Mouse (Mus musculus) CH12.LX (cell line): ENCODE data around the gene Pip5k1c. TPM values are rescaled to one million over a fixed set of nuclear protein-coding genes. Genes with fewer than 3 reads are reported as not detected.

Experiments
- DNase-seq: peaks from one replicate; pipeline ENCODE4 v3.0.0-alpha.2; 2013; ENCODE audit errors: extremely low read depth
- H3K27ac ChIP-seq: 2 replicates; pipeline ENCODE4 v1.5.1; 2012; ENCODE audit warnings: low read depth, mild to moderate bottlenecking, control low read depth, moderate library complexity; ENCODE audit not compliant: insufficient read depth
- H3K27me3 ChIP-seq: replicated peaks from 2 replicates; pipeline ENCODE3; 2012; ENCODE audit warnings: inconsistent platforms
- H3K36me3 ChIP-seq, 2 experiments: replicated peaks in 1 of 2; 2 replicates each; pipeline versions ENCODE3 to v1.6.1; 2012; ENCODE audit warnings: inconsistent platforms in 1 of 2, low read length in 1 of 2, mild to moderate bottlenecking in 1 of 2, mixed read lengths in 1 of 2, moderate library complexity in 1 of 2; ENCODE audit not compliant: control insufficient read depth in 1 of 2, insufficient read depth in 1 of 2
- H3K4me1 ChIP-seq, 2 experiments: 2 replicates each; pipeline ENCODE4 v1.6.1; 2012; ENCODE audit warnings: inconsistent platforms in 1 of 2, moderate library complexity in 1 of 2; ENCODE audit not compliant: insufficient read depth in 2 of 2, control insufficient read depth in 1 of 2
- H3K4me2 ChIP-seq: 2 replicates; pipeline ENCODE4 v1.6.1; 2012; ENCODE audit warnings: low read depth, mild to moderate bottlenecking, control low read depth; ENCODE audit not compliant: poor library complexity, insufficient read depth, severe bottlenecking
- H3K4me3 ChIP-seq, 3 experiments: fragments of 150-350 bp in 1 of 3; sonication (generic) in 1 of 3; replicated peaks in 1 of 3; 2 replicates each; pipeline versions ENCODE3 to v1.5.1; 2011 to 2012; ENCODE audit warnings: low read depth in 2 of 3, low read length in 2 of 3, mild to moderate bottlenecking in 2 of 3, moderate library complexity in 2 of 3, control low read depth in 1 of 3, improper control_type of control experiment in 1 of 3, inconsistent platforms in 1 of 3, mixed read lengths in 1 of 3; ENCODE audit not compliant: poor library complexity in 1 of 3
- H3K79me2 ChIP-seq: replicated peaks from 2 replicates; pipeline ENCODE4 v1.6.1; 2012; ENCODE audit warnings: mild to moderate bottlenecking, moderate library complexity; ENCODE audit not compliant: control insufficient read depth, poor library complexity, insufficient read depth, severe bottlenecking; ENCODE audit errors: extremely low read depth
- H3K9ac ChIP-seq: 2 replicates; pipeline ENCODE4 v1.6.1; 2012; ENCODE audit warnings: low read depth, mild to moderate bottlenecking, control low read depth, moderate library complexity; ENCODE audit not compliant: insufficient read depth
- H3K9me3 ChIP-seq: replicated peaks from 2 replicates; pipeline ENCODE3; 2012; ENCODE audit warnings: low read length, inconsistent platforms, mixed read lengths
- BHLHE40 ChIP-seq: IDR thresholded peaks from 2 replicates; pipeline ENCODE4 v1.6.1; 2011; ENCODE audit warnings: mild to moderate bottlenecking, low read depth, low read length, improper control_type of control experiment
- CHD2 ChIP-seq: IDR thresholded peaks from 2 replicates; pipeline ENCODE4 v1.6.1; 2011; ENCODE audit warnings: low read length, improper control_type of control experiment
- EP300 ChIP-seq: IDR thresholded peaks from 2 replicates; pipeline ENCODE4 v1.6.1; 2011; ENCODE audit warnings: low read length, improper control_type of control experiment
- GABPA ChIP-seq: IDR thresholded peaks from 2 replicates; pipeline ENCODE4 v1.6.1; 2012; ENCODE audit warnings: low read depth, low read length, improper control_type of control experiment, inconsistent platforms; ENCODE audit not compliant: insufficient replicate concordance
- HCFC1 ChIP-seq: IDR thresholded peaks from 2 replicates; pipeline ENCODE4 v1.6.1; 2012; ENCODE audit warnings: low read depth, mild to moderate bottlenecking, inconsistent platforms, low read length, improper control_type of control experiment
- IRF4 ChIP-seq: IDR thresholded peaks from 2 replicates; pipeline ENCODE4 v1.6.1; 2014; ENCODE audit warnings: low read depth, mild to moderate bottlenecking, inconsistent platforms, low read length, improper control_type of control experiment
- JUN ChIP-seq: IDR thresholded peaks from 2 replicates; pipeline ENCODE4 v1.6.1; 2011; ENCODE audit warnings: low read depth, mild to moderate bottlenecking, low read length, improper control_type of control experiment, moderate library complexity; ENCODE audit not compliant: insufficient read depth
- KAT2A ChIP-seq: IDR thresholded peaks from 2 replicates; pipeline ENCODE4 v1.6.1; 2012; ENCODE audit warnings: low read length, improper control_type of control experiment, inconsistent platforms; ENCODE audit not compliant: insufficient replicate concordance
- MAX ChIP-seq: IDR thresholded peaks from 2 replicates; pipeline ENCODE4 v1.6.1; 2011; ENCODE audit warnings: low read length, improper control_type of control experiment
- MAZ ChIP-seq: IDR thresholded peaks from 2 replicates; pipeline ENCODE4 v1.6.1; 2012; ENCODE audit warnings: low read depth, mild to moderate bottlenecking, inconsistent platforms, low read length, improper control_type of control experiment, moderate library complexity
- MXI1 ChIP-seq: IDR thresholded peaks from 2 replicates; pipeline ENCODE4 v1.6.1; 2011; ENCODE audit warnings: mild to moderate bottlenecking, low read depth, low read length, improper control_type of control experiment
- POLR2A ChIP-seq: IDR thresholded peaks from 2 replicates; pipeline ENCODE4 v1.6.1; 2011; ENCODE audit warnings: low read depth, mild to moderate bottlenecking, improper control_type of control experiment, low read length
- RCOR1 ChIP-seq: conservative IDR thresholded peaks from 2 replicates; pipeline ENCODE4 v1.6.1; 2012; ENCODE audit warnings: low read depth, mild to moderate bottlenecking, inconsistent platforms, low read length, improper control_type of control experiment
- TCF12 ChIP-seq: IDR thresholded peaks from 2 replicates; pipeline ENCODE4 v1.6.1; 2014; ENCODE audit warnings: low read depth, mild to moderate bottlenecking, inconsistent platforms, low read length, improper control_type of control experiment
- UBTF ChIP-seq: IDR thresholded peaks from 2 replicates; pipeline ENCODE4 v1.6.1; 2012; ENCODE audit warnings: low read depth, mild to moderate bottlenecking, inconsistent platforms, low read length, improper control_type of control experiment, moderate library complexity
- USF2 ChIP-seq: conservative IDR thresholded peaks from 2 replicates; pipeline ENCODE4 v1.6.1; 2011; ENCODE audit warnings: low read depth, low read length, improper control_type of control experiment
- ZKSCAN1 ChIP-seq: IDR thresholded peaks from 2 replicates; pipeline ENCODE4 v1.6.1; 2012; ENCODE audit warnings: low read depth, inconsistent platforms, low read length, improper control_type of control experiment, borderline replicate concordance
- ZMIZ1 ChIP-seq: IDR thresholded peaks from 2 replicates; pipeline ENCODE4 v1.6.1; 2012; ENCODE audit warnings: low read depth, mild to moderate bottlenecking, inconsistent platforms, low read length, improper control_type of control experiment
- ZNF384 ChIP-seq: IDR thresholded peaks from 2 replicates; pipeline ENCODE4 v1.6.1; 2012; ENCODE audit warnings: low read depth, low read length, improper control_type of control experiment, inconsistent platforms
- dilution Hi-C: fragments of 300-500 bp; cut with MboI; formaldehyde crosslinking; loops from 2 replicates; pipeline ENCODE4 v1.14.3; 2020; ENCODE audit warnings: low sequenced_read_pairs; ENCODE audit not compliant: extremely low pct_unique_long_range_greater_than_20kb, extremely low pct_ligation_motif_present
- in situ Hi-C: fragments of 300-500 bp; cut with MboI; formaldehyde crosslinking; loops from 3 replicates; pipeline ENCODE4 v1.14.3; 2019; ENCODE audit warnings: low sequenced_read_pairs, low pct_ligation_motif_present, low pct_unique_long_range_greater_than_20kb, mixed read lengths
- polyA plus RNA-seq: library from polyadenylated mRNA; unstranded; fragments of >175 nt; gene quantifications from 2 replicates; pipeline ENCODE4 v1.2.1, GENCODE M21; 2012; ENCODE audit warnings: low read depth; ENCODE audit not compliant: insufficient read length
- total RNA-seq, 2 experiments: library from RNA; depleted of rRNA; stranded (reverse); fragments of 300-350 nt in 1 of 2; fragments of >200 nt in 1 of 2; gene quantifications; 2 replicates each; pipeline ENCODE4 v1.2.3; 2012 to 2014

Gene Pip5k1c
- total and polyA plus RNA-seq, 3 experiments: 11.4 to 51.4 (median 12.6) TPM

DNA sequence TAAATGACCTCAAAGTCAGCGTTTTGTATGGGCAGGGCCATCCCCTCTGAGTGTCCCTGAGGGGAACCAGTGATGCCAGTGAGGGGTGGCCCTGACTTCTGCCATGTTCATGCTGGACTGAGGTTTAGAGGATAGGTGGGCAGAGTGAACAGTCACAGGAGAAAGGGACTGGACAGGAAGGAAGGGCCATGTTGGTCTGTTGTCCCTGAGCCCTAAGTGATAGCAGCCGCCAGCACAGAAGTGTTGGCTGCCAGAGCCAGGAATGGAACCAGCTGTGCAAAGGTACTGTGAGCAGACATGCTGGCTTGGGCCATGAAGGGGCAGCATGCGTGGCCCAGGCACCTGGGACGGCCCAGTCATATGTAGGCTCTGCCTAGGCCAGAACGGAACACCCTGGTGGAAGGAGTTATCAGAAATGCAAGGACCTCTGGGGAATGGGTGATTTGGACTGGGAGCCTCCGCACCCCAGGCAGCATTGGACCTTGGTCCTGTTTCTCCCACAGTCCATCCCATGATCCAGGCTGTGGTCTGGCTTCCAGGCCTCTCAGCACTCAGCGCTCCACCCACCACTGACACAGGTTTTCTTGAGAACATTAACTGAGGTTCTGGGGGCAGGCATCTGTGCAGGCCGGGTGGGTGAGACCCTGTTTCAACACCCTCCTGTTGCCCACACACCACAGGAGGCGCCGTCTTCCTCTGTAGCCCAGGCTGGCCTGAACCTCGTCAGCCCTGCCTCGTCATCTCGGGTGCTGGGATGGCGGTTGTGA is 7.0 kb downstream of the Pip5k1c start:
- Histone ChIP-seq H3K27ac (peak overlapping the region; percentile 87), H3K9ac (no peak overlapping the region), H3K27me3 (no peaks in the 10 kb centered on the region), H3K4me2 (no peak overlapping the region), H3K79me2 (peaks cover 65% of the 10 kb centered on the region), H3K36me3 (peaks cover 0 to 28% of the 10 kb centered on the region in 2 experiments), H3K4me3 (no peak overlapping the region), H3K4me1 (peaks cover 78 to 98% of the 10 kb centered on the region in 2 experiments), H3K9me3 (no peaks in the 10 kb centered on the region)
- TF ChIP-seq EP300 (no peak), ZKSCAN1 (no peak), KAT2A (no peak), ZNF384 (no peak), JUN (no peak)
- dilution Hi-C loops: no loop called here
- no peak for DNase-seq
- in situ Hi-C loops: no loop called here

DNA sequence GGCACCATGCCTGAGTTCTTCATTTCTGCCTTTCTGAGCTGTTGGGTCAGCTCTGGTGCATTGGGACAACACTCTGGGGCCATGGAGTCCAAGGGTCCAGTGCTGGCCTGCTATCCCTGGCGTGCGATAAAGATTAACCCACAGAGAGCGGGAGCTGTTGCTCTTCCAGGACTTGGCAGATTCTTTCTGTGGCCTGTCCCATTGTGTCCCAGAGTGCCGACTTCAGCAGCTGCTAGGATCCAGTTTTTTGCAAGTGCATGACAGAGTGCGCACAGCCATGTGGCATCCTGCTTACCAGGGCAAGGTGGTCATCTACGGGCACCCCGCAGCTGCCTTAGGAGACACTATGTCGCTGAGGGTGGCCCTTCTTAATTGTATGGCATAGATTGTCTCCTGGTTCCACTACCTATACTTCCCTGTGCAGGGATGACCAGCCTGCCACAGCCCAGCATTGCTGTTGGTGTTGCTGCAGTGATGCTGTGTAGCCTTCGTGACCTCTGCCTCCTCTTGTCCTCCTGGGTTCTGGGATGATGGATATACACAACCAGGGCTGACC is 7.7 kb downstream of the Pip5k1c start:
- Histone ChIP-seq H3K27me3 (no peaks in the 10 kb centered on the region), H3K4me1 (peaks cover 75 to 97% of the 10 kb centered on the region in 2 experiments), H3K9me3 (no peaks in the 10 kb centered on the region), H3K36me3 (peaks cover 3 to 27% of the 10 kb centered on the region in 2 experiments), H3K4me2 (no peak overlapping the region; the same call in 1 of the 2 replicates), H3K9ac (no peak overlapping the region), H3K79me2 (peaks cover 59% of the 10 kb centered on the region), H3K27ac (peak overlapping the region; percentile 87), H3K4me3 (peak overlapping the region in 1 of 3 experiments; percentile 8)
- no peak for TF ChIP-seq GABPA
- TF ChIP-seq USF2: no peak
- no peak for TF ChIP-seq CHD2
- TF ChIP-seq UBTF: 0 out of 2 replicates have a peak, but pooled peaks have one; percentile 28
- TF ChIP-seq POLR2A: no peak
- TF ChIP-seq MAX: peak; percentile 35; the same call in 1 of the 2 replicates
- no peak for DNase-seq
- in situ Hi-C loops: no loop called here
- dilution Hi-C loops: no loop called here

DNA sequence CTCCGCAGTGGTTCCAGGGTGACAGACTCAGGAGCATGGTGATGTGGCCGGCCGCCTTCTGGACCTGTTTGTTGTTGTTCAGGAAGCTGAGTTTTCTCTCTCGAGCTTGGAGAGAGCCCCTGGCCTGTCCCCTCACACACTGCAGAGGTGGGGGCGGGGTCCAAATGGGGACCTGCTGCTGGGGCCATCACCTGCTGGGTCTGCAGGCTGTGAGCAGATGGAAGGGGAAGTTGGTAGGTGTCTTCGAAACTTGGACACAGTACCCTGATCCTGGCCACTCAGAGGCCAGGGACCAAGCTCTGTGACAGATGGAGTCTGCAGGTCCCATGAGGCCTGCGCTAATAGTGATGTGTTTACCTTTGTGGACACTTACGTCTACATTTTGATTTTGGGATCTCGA is 8.6 kb downstream of the Pip5k1c start:
- Histone ChIP-seq H3K4me3 (no peak overlapping the region), H3K79me2 (peaks cover 50% of the 10 kb centered on the region), H3K9ac (no peak overlapping the region), H3K27ac (peak overlapping the region; percentile 87; the same call in 1 of the 2 replicates), H3K4me2 (peak overlapping the region; percentile 25), H3K4me1 (peaks cover 70 to 97% of the 10 kb centered on the region in 2 experiments), H3K9me3 (no peaks in the 10 kb centered on the region), H3K36me3 (peaks cover 12 to 28% of the 10 kb centered on the region in 2 experiments), H3K27me3 (no peaks in the 10 kb centered on the region)
- peak; percentile 52 for DNase-seq
- dilution Hi-C loops: no loop called here
- in situ Hi-C loops: no loop called here
- TF ChIP-seq GABPA (no peak), ZNF384 (no peak), USF2 (no peak), HCFC1 (no peak), BHLHE40 (0 out of 2 replicates have a peak, but pooled peaks have one; percentile 8), MAZ (no peak), TCF12 (peak; percentile 29; the same call in 1 of the 2 replicates), ZMIZ1 (no peak), RCOR1 (no peak), IRF4 (no peak), MXI1 (no peak)
